14 mouse cellular contexts compared by ENCODE assay signal in the genomic region with DNA sequence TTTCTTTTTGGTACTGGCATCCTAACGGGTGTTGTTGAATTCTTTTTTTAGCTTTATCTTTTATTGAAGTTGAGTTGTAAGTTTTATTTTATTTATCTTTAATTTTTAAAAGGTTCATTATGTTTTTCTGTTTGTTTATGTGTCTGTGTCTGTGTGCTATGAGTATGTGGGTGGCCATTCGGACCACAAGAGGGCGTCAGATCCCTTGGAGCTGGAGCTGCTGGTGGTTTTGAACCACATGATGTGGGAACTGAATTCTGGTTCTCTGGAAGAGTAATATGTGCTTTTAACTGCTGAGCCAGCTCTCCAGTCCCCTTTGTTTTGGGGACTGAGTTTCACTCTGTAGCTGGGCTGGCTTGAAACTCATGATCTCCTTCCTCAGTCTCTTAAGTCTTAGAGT. TPM values are rescaled to one million over a fixed set of nuclear protein-coding genes. Genes with fewer than 3 reads are reported as not detected.
DNase-seq lines count a peak whose midpoint lies in the region; ATAC-seq and TF ChIP-seq lines count a peak whose summit lies in the region.
"Had no signal": no experiment of that assay in that cellular context is flagged by ENCODE, and none has a peak within 500 bp of the region (broad histone marks: within the 10 kb centered on the region; RNA-seq: fewer than 3 reads in every experiment).

No protein-coding gene starts in this region.

- no peak overlapping the region for H3K4me2 ChIP-seq in liver, postnatal 0 days (ENCODE audit: low read depth, low read length)
- H3K4me2 ChIP-seq: heart, embryonic 13.5 days; hindbrain, embryonic 12.5 days had no signal

- H3K4me3 ChIP-seq in gastrocnemius, adult 2 months, result no peak overlapping the region
- no peak overlapping the region for H3K4me3 ChIP-seq in liver, postnatal 0 days (ENCODE audit: low read depth, low read length)
- H3K4me3 ChIP-seq in cortical plate, adult 2 months (ENCODE audit: insufficient read depth, low read length), result no peak overlapping the region
- H3K4me3 ChIP-seq: heart, embryonic 13.5 days; hindbrain, embryonic 12.5 days; midbrain, embryonic 10.5 days had no signal

- TF ChIP-seq EP300 in liver, postnatal 0 days (IDR thresholded peaks at IDR 0.05; ENCODE audit: low read depth), result no peak

- DNase-seq in gastrocnemius, adult 2 months, result no peak
- DNase-seq in gastrocnemius, postnatal 25 days, result no peak
- DNase-seq in liver, postnatal 0 days, result no peak
- DNase-seq in liver (no peak), ES-CJ7 (ENCODE audit: low read depth, low spot score) (peak; percentile 72)
- DNase-seq in layer of hippocampus, adult 18-20 months (ENCODE audit: low spot score in 2 of 2), result no peak
- DNase-seq in adrenal gland, postnatal 25 days, result no peak
- DNase-seq: embryo, embryonic 11 days; kidney, postnatal 14 days; thymus, postnatal 14 days had no signal

- intact Hi-C loops in gastrocnemius, adult 2 months (cut with DNase I), result no loop called here

- 83% methylated on average over 3 of the region's 3 CpGs for WGBS in liver, postnatal 0 days (ENCODE audit: insufficient replicate concordance)

- no peak for TF ChIP-seq POLR2A in cortical plate, adult 2 months (IDR thresholded peaks at IDR 0.05; ENCODE audit: extremely low read depth, insufficient read depth, low read length)

- peak overlapping the region; percentile 77 for H3K27ac ChIP-seq in gastrocnemius, adult 2 months
- H3K27ac ChIP-seq in liver, postnatal 0 days (ENCODE audit: low read depth), result no peak overlapping the region
- H3K27ac ChIP-seq in cortical plate, adult 2 months (ENCODE audit: insufficient read depth, low read length), result no peak overlapping the region
- H3K27ac ChIP-seq: heart, embryonic 13.5 days; hindbrain, embryonic 12.5 days; midbrain, embryonic 10.5 days had no signal

- no peaks in the 10 kb centered on the region for H3K27me3 ChIP-seq in liver, postnatal 0 days (ENCODE audit: insufficient read depth, low read length)
- H3K27me3 ChIP-seq: heart, embryonic 13.5 days; hindbrain, embryonic 12.5 days had no signal

- peaks cover 5% of the 10 kb centered on the region for H3K36me3 ChIP-seq in liver, postnatal 0 days (replicated peaks; ENCODE audit: insufficient read depth, low read length)

- no peak overlapping the region for H3K9ac ChIP-seq in liver, postnatal 0 days (replicated peaks)
- H3K9ac ChIP-seq: heart, embryonic 13.5 days; hindbrain, embryonic 12.5 days had no signal

- no peaks in the 10 kb centered on the region for H3K9me3 ChIP-seq in liver, postnatal 0 days (ENCODE audit: low read length)
- H3K9me3 ChIP-seq: heart, embryonic 13.5 days; hindbrain, embryonic 12.5 days; midbrain, embryonic 10.5 days had no signal

- H3K4me1 ChIP-seq in liver, postnatal 0 days (ENCODE audit: insufficient read depth), result no peaks in the 10 kb centered on the region; the same call in 1 of the 2 replicates
- no peaks in the 10 kb centered on the region; the same call in 1 of the 2 replicates for H3K4me1 ChIP-seq in cortical plate, adult 2 months (ENCODE audit: control insufficient read depth, insufficient read depth, low read length)
- H3K4me1 ChIP-seq: hindbrain, embryonic 12.5 days; midbrain, embryonic 10.5 days had no signal

- ATAC-seq in liver, postnatal 0 days, result no peak

- peak; percentile 38 for TF ChIP-seq CTCF in gastrocnemius, adult 2 months (IDR thresholded peaks at IDR 0.05)
- TF ChIP-seq CTCF in liver, postnatal 0 days (IDR thresholded peaks at IDR 0.05; ENCODE audit: low read depth), result peak; percentile 51
- 0 out of 2 replicates have a peak, but pooled peaks have one; percentile 0 for TF ChIP-seq CTCF in cortical plate, adult 2 months (IDR thresholded peaks at IDR 0.05; ENCODE audit: extremely low read depth, insufficient read depth, low read length)

RNA-seq across cellular contexts. Expression of gene Spop, which starts 9.6 kb away (rescaled TPM):
- total RNA-seq in gastrocnemius, adult 2 months (2021), result 100 to 1,000 TPM; 190 to 208 TPM
- 100 to 1,000 TPM; 176 to 216 TPM for total RNA-seq in gastrocnemius, postnatal 25 days (2021)
- polyA plus RNA-seq in liver, postnatal 0 days (2015; fragmentation: Nextera tagmentation; extraction: Ambion mirVana), result 42.4 and 53.2 TPM in 2 replicates
- polyA plus RNA-seq in cortical plate, adult 2 months (2012; rRNA removed), result 128 and 136 TPM in 2 replicates
- 100 to 1,000 TPM; 174 to 181 TPM for total RNA-seq in layer of hippocampus, adult 18-20 months (2021)
- total RNA-seq in adrenal gland, postnatal 25 days (2021), result 131 and 144 TPM in 2 replicates

RNA-seq across cellular contexts. Expression of gene Slc35b1, which starts 39.0 kb away (rescaled TPM):
- 10 to 100 TPM; 42.4 to 49.5 TPM for total RNA-seq in gastrocnemius, adult 2 months (2021)
- total RNA-seq in gastrocnemius, postnatal 25 days (2021), result 10 to 100 TPM; 38.8 to 40.7 TPM
- 38.4 and 40.1 TPM in 2 replicates for polyA plus RNA-seq in liver, postnatal 0 days (2015; fragmentation: Nextera tagmentation; extraction: Ambion mirVana)
- 77.9 and 78.2 TPM in 2 replicates for polyA plus RNA-seq in cortical plate, adult 2 months (2012; rRNA removed)
- total RNA-seq in layer of hippocampus, adult 18-20 months (2021), result 10 to 100 TPM; 58.5 to 68.8 TPM
- total RNA-seq in adrenal gland, postnatal 25 days (2021), result 51.8 and 53.9 TPM in 2 replicates

Comparison
In these comparisons a context has a peak if more than half of its experiments do, and no peak if none do; other contexts are left out.
1. CTCF ChIP-seq: peak in every context shown above with its lines; median percentile 51 in liver, postnatal 0 days; 38 in gastrocnemius, adult 2 months; 0 in cortical plate, adult 2 months.